Mouse (Mus musculus): ENCODE results near the gene Ttc39a. TPM values are rescaled to one million over a fixed set of nuclear protein-coding genes. Genes with fewer than 3 reads are reported as not detected.

The Ttc39a gene
- polyA plus RNA-seq, 1 experiment from 2014 or later, result 0.90 TPM

Other genes starting within 250 kb of the Ttc39a start
- gene Osbpl9, start 204.4 kb upstream of the Ttc39a start, polyA plus RNA-seq (2015; fragmentation: Nextera tagmentation; extraction: Ambion mirVana), result 80.0 and 83.8 TPM in 2 replicates
- 0.61 and 0.69 TPM in 2 replicates for gene Calr4, start 172.1 kb upstream of the Ttc39a start, polyA plus RNA-seq (2015; fragmentation: Nextera tagmentation; extraction: Ambion mirVana)
- gene Eps15, start 126.4 kb upstream of the Ttc39a start, polyA plus RNA-seq (2015; fragmentation: Nextera tagmentation; extraction: Ambion mirVana), result 53.8 and 59.3 TPM in 2 replicates
- 59.8 and 60.0 TPM in 2 replicates for gene Rnf11, start 78.1 kb downstream of the Ttc39a start, polyA plus RNA-seq (2015; fragmentation: Nextera tagmentation; extraction: Ambion mirVana)
- not detected in 2 replicates for gene 4930522H14Rik, start 124.7 kb downstream of the Ttc39a start, polyA plus RNA-seq (2015; fragmentation: Nextera tagmentation; extraction: Ambion mirVana)

Measured in midbrain, embryonic 13.5 days (tissue).